Mouse (Mus musculus) C2C12 (cell line): ENCODE measurements around the gene Gm5105. TPM values are rescaled to one million over a fixed set of nuclear protein-coding genes. Genes with fewer than 3 reads are reported as not detected.

Source experiments
- H3K27me3 ChIP-seq: one replicate; pipeline ENCODE4 v1.6.1; 2011; ENCODE audit not compliant: control insufficient read depth, insufficient read depth, insufficient read length
- H3K36me3 ChIP-seq: one replicate; pipeline ENCODE4 v1.6.1; 2011; ENCODE audit not compliant: control insufficient read depth, insufficient read depth
- H3K4me3 ChIP-seq: one replicate; pipeline ENCODE4 v1.5.1; 2011; ENCODE audit warnings: mild to moderate bottlenecking, control low read depth; ENCODE audit not compliant: poor library complexity, insufficient read depth, severe bottlenecking
- H3K79me2 ChIP-seq: one replicate; pipeline ENCODE4 v1.6.1; 2011; ENCODE audit not compliant: control insufficient read depth, insufficient read depth
- H3K79me3 ChIP-seq: one replicate; pipeline ENCODE4 v1.6.1; 2011; ENCODE audit warnings: low read depth, control low read depth
- H3ac ChIP-seq: one replicate; pipeline ENCODE3; 2011; ENCODE audit warnings: low read depth; ENCODE audit not compliant: control insufficient read depth, insufficient read length
- CEBPB ChIP-seq: IDR thresholded peaks from one replicate; pipeline ENCODE4 v1.6.1; 2011; ENCODE audit warnings: low read depth, mild to moderate bottlenecking, control low read depth, moderate library complexity
- CTCF ChIP-seq: IDR thresholded peaks from one replicate; pipeline ENCODE4 v1.5.1; 2011; ENCODE audit not compliant: control insufficient read depth, insufficient read depth, insufficient read length
- FOSL1 ChIP-seq: IDR thresholded peaks from one replicate; pipeline ENCODE4 v1.8.0; 2011; ENCODE audit warnings: mild to moderate bottlenecking, low read length; ENCODE audit not compliant: poor library complexity, insufficient read depth, severe bottlenecking
- MAX ChIP-seq: IDR thresholded peaks from one replicate; pipeline ENCODE4 v1.6.1; 2011; ENCODE audit warnings: mild to moderate bottlenecking, control low read depth
- MYOD1 ChIP-seq: IDR thresholded peaks from one replicate; pipeline ENCODE4 v1.6.1; 2011; ENCODE audit warnings: low read depth; ENCODE audit not compliant: control insufficient read depth, insufficient read length
- MYOG ChIP-seq: IDR thresholded peaks from one replicate; pipeline ENCODE4 v1.6.1; 2011; ENCODE audit not compliant: control insufficient read depth, insufficient read length; ENCODE audit errors: extremely low read depth
- USF1 ChIP-seq: IDR thresholded peaks from one replicate; pipeline ENCODE4 v1.6.1; 2011; ENCODE audit warnings: low read depth, mild to moderate bottlenecking, control low read depth, moderate library complexity
- polyA plus RNA-seq: library from polyadenylated mRNA; unstranded; fragments of >200 nt; fragmentation: generic; extraction: Trizol; gene quantifications from one replicate; pipeline ENCODE4 v1.2.1, GENCODE M21; 2012; ENCODE audit warnings: missing spikeins

Gene Gm5105
- polyA plus RNA-seq, 1 experiment, result 0.16 TPM

DNA sequence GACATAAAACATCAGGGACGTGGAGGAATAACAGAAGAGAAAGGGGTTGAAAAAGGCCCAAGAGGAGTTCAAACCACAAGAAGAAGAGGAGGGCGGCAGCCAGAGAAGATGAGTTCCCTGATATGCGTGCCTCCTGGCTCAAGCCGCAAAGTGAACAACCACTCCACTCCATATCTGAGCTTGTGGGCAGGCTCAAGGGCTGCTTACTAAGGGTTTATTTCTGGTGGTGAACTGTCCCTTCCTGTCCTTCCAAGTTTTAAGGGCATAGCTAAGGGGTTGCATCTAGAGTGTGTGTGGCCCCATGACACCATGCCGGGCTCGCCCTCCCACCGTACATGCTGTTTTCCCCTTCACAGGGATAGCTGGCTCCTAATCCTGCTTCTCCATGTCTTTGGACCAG lies 6.8 kb downstream of the Gm5105 start:
- no peaks in the 10 kb centered on the region for H3K36me3 ChIP-seq
- TF ChIP-seq MYOD1 (no peak), CEBPB (no peak), MAX (no peak), FOSL1 (no peak), USF1 (no peak), CTCF (no peak), MYOG (no peak)
- peaks cover 8% of the 10 kb centered on the region for H3K79me2 ChIP-seq
- no peak overlapping the region for H3K4me3 ChIP-seq
- peaks cover 2% of the 10 kb centered on the region for H3K79me3 ChIP-seq
- H3K27me3 ChIP-seq, result no peaks in the 10 kb centered on the region
- no peak overlapping the region for H3ac ChIP-seq

DNA sequence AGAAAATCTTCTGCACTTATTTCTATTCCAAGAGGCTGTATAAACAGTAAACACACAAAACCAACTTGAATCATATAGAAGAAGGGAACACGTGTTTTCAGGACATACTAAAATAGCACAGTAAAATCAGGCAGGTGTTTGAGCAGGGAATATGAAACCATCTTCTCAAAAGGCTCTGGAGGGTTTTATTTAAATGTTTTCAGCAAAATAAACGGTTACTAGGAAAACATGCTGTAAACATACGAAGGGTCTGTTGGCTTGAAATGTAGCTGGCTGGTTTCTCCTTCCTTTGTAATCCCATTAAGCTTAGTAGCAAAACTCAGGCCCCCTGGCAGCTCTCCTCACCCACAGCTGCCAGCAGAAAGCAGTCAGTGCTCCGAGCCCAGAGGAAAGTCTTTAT lies 9.0 kb downstream of the Gm5105 start:
- Histone ChIP-seq H3ac (no peak overlapping the region), H3K36me3 (no peaks in the 10 kb centered on the region), H3K4me3 (no peak overlapping the region), H3K79me3 (no peaks in the 10 kb centered on the region), H3K79me2 (no peaks in the 10 kb centered on the region), H3K27me3 (no peaks in the 10 kb centered on the region)
- TF ChIP-seq FOSL1, result no peak
- no peak for TF ChIP-seq MAX
- no peak for TF ChIP-seq USF1
- TF ChIP-seq CEBPB, result no peak
- TF ChIP-seq CTCF, result no peak
- no peak for TF ChIP-seq MYOG

DNA sequence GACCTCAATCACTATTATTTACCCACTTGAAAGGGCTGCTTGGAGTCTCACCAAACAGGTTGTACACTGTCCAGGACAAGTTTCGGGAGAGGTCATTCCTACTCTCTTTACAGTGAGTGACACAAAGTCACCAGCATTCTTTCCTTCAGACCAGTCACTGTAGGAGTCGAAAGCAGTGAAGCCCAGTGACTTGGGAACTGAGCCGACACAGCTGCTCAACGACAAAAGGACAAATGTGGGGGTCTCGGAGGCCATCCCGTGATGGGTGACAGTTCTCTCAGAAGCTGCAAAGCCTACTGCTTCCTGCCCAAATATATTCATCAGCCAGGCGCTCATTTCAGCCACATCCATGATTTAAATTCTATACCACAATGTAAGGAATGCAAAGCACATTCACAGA lies 10.2 kb downstream of the Gm5105 start:
- TF ChIP-seq MYOD1 (no peak), CTCF (no peak), CEBPB (no peak), MAX (no peak), USF1 (no peak), MYOG (no peak), FOSL1 (no peak)
- Histone ChIP-seq H3K79me3 (no peaks in the 10 kb centered on the region), H3K36me3 (no peaks in the 10 kb centered on the region), H3K4me3 (no peak overlapping the region), H3ac (no peak overlapping the region), H3K79me2 (no peaks in the 10 kb centered on the region), H3K27me3 (no peaks in the 10 kb centered on the region)

DNA sequence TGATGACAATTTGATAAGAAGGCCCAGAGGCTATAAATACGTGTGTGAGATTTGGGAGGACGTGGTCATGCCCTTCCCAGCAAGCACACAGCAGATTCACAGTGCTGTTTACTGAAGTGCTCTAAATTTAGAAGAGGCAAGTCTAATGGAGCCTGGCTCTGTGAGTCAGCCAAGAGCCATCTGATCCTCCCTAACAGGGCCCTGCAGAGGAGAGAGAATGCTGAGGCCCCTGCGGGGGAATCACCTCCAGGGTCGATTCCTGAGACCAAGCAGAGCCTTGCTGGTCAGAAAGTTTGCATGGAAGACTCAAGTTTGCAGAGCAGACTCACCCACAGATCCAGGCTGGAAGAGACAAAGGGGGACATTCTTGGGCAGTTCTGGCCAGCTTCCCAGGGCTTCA lies 13.2 kb downstream of the Gm5105 start:
- TF ChIP-seq CEBPB (no peak), FOSL1 (no peak), MAX (no peak)
- Histone ChIP-seq H3K27me3 (no peaks in the 10 kb centered on the region), H3ac (no peak overlapping the region)

DNA sequence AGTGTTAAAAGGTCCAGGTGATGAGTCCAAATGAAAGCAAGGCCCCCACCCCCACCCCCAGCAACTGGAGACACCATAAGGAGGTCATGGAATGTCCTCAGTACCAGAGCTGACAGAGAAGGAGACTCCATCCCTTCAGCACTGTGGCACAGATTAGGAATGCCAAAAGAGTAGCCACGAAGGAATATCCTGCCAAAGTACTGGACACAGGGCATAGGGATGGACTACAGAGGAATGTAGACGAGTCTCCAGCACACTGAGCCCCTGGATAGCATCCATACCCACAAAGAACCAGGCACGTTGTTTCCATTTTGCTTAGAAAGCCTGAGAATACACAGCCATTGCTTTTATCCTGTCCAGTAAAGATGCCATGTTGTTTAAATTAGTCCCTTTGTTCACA lies 15.8 kb downstream of the Gm5105 start:
- H3K4me3 ChIP-seq, result no peak overlapping the region
- no peaks in the 10 kb centered on the region for H3K36me3 ChIP-seq
- H3K79me2 ChIP-seq, result no peaks in the 10 kb centered on the region
- no peak for TF ChIP-seq CEBPB
- TF ChIP-seq FOSL1, result no peak
- TF ChIP-seq MAX, result no peak
- TF ChIP-seq USF1, result no peak
- no peak for TF ChIP-seq MYOD1
- no peak for TF ChIP-seq CTCF
- no peak for TF ChIP-seq MYOG
- H3K79me3 ChIP-seq, result no peaks in the 10 kb centered on the region
- no peaks in the 10 kb centered on the region for H3K27me3 ChIP-seq
- no peak overlapping the region for H3ac ChIP-seq

More for the DNA sequence above, 13.2 kb downstream of the Gm5105 start:
- no peaks in the 10 kb centered on the region for H3K36me3 ChIP-seq
- no peaks in the 10 kb centered on the region for H3K79me3 ChIP-seq
- H3K4me3 ChIP-seq, result no peak overlapping the region
- no peaks in the 10 kb centered on the region for H3K79me2 ChIP-seq

DNA sequence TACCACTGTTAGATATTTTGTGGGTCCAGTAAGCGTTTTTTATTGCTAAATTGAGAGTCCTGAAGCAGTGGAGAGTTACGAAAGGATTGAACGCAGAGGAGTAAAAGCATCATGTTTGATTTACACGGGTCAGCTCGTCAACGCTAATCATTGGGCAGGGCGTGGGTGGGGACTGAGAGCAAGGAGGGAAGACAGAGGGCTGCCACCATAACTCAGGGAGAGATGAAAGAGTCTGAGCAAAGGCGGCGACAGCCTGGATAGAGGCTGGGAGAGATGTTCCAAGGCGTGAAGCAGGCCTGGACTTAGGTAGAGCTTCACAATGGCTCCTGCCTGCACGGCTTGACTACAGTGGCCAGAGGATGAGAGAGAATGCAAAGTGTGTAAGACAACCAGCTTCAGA lies 16.4 kb downstream of the Gm5105 start:
- no peaks in the 10 kb centered on the region for H3K79me2 ChIP-seq
- no peaks in the 10 kb centered on the region for H3K36me3 ChIP-seq
- H3K4me3 ChIP-seq, result no peak overlapping the region
- H3K79me3 ChIP-seq, result no peaks in the 10 kb centered on the region
- TF ChIP-seq MAX (no peak), FOSL1 (no peak), CTCF (no peak), MYOG (no peak), CEBPB (no peak), MYOD1 (no peak), USF1 (no peak)
- no peaks in the 10 kb centered on the region for H3K27me3 ChIP-seq
- no peak overlapping the region for H3ac ChIP-seq
